Mouse (Mus musculus) bone marrow, adult 2 months (tissue): ENCODE data around the gene Nudt2.

ENCODE experiments used
- CTCF ChIP-seq: fragments of 200-500 bp; IDR thresholded peaks from 2 replicates; pipeline ENCODE4 v1.5.1; 2011; ENCODE audit warnings: low read length, control low read depth; ENCODE audit not compliant: control insufficient read depth, insufficient read depth
- POLR2A ChIP-seq: fragments of 200-500 bp; IDR thresholded peaks from 2 replicates; pipeline ENCODE4 v1.6.1; 2011; ENCODE audit warnings: low read depth, mild to moderate bottlenecking, control low read depth, low read length, borderline replicate concordance; ENCODE audit not compliant: control insufficient read depth

DNA sequence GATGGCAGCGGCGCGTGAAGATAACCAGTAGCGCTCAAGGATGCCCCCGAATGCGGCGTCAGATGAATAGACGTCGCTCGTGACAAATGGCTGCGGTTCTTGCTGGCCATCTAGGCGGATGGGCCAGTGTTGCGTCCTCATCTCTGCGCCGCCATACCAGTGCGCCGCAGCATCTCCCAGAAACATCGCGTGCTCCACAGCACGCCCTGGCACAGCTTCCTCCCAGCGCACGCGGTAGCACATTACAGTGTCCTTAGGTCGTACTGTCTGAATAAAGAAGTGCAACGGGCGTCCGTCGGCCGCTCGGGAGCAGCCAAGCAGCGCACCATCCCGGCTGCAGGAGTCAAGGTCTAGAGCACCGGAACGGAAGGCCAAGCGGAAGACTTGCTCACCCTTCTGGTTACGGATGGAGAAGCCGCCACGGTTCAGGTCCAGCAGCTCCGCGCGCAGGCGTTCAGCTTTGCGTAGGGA, 34.0 kb downstream of the Nudt2 start:
- TF ChIP-seq POLR2A (no peak), CTCF (no peak)
